Mouse (Mus musculus) lung, postnatal 0 days (tissue): ENCODE results near the gene Pald1.

Experiments used
- CTCF ChIP-seq: IDR thresholded peaks from 2 replicates; pipeline ENCODE4 v1.5.1; 2016; ENCODE audit warnings: antibody characterized with exemption, mild to moderate bottlenecking
- EP300 ChIP-seq: IDR thresholded peaks from 2 replicates; pipeline ENCODE4 v1.6.1; 2016; ENCODE audit warnings: antibody characterized with exemption, mild to moderate bottlenecking, control low read depth

- TF ChIP-seq CTCF: no peak
- no peak for TF ChIP-seq EP300
Observed at GRCm38 (mm10) chr10:61378050-61378449, 5.3 kb downstream of the Pald1 start.
